Mouse (Mus musculus): ENCODE results near the gene Trmu.

DNA sequence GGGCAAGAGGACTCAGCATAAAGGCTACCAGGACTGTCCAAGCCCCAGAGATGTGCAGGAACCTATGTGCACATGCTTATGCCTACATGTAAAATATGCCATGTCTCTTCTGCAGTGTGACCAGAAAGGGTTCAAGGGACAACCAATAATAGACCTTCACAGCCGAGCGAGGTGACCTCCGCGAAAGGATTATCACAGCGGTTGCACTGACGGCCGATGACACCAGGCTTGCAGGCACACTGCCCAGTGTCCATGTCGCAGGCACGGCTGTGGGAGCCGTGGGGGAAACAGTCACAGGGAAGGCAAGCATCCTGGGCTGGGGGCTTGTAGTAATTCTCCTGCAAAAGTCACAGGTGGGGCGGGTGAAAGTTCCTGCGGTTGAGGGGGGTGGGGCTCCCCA lies 49.0 kb downstream of the Trmu start:
- TF ChIP-seq CTCF (IDR thresholded peaks at IDR 0.05; ENCODE audit: low read depth) (no peak), EP300 (IDR thresholded peaks at IDR 0.05; ENCODE audit: low read depth) (no peak)
